Mouse (Mus musculus) midbrain, embryonic 16.5 days (tissue): Measurements from ENCODE around the gene Klf13. TPM values are rescaled to one million over a fixed set of nuclear protein-coding genes. Genes with fewer than 3 reads are reported as not detected.

Experiments
- ATAC-seq: fragments of 200-750 bp; cut with Nextera tagmentation; 2 replicates; pipeline ENCODE4 v1.8.0; 2017; ENCODE audit warnings: moderate TSS enrichment
- H3K27ac ChIP-seq: fragments of 300-500 bp; sonication (generic); 2 replicates; pipeline ENCODE4 v1.5.1; 2014; ENCODE audit warnings: mild to moderate bottlenecking, low read length, mixed read lengths
- H3K27me3 ChIP-seq: fragments of 300-500 bp; sonication (generic); 2 replicates; pipeline ENCODE4 v1.6.1; 2014; ENCODE audit warnings: low read depth, low read length, mixed read lengths; ENCODE audit not compliant: control insufficient read depth, insufficient read depth
- H3K36me3 ChIP-seq: fragments of 300-500 bp; sonication (generic); 2 replicates; pipeline ENCODE4 v1.6.1; 2014; ENCODE audit warnings: mild to moderate bottlenecking, low read length, moderate library complexity, mixed read lengths; ENCODE audit not compliant: control insufficient read depth, insufficient read depth
- H3K4me1 ChIP-seq: fragments of 300-500 bp; sonication (generic); 2 replicates; pipeline ENCODE4 v1.6.1; 2014; ENCODE audit warnings: mild to moderate bottlenecking, low read length, mixed read lengths; ENCODE audit not compliant: control insufficient read depth, insufficient read depth
- H3K4me2 ChIP-seq: fragments of 300-500 bp; sonication (generic); 2 replicates; pipeline ENCODE4 v1.6.1; 2014; ENCODE audit warnings: mild to moderate bottlenecking, low read length, mixed read lengths
- H3K4me3 ChIP-seq: fragments of 300-500 bp; sonication (generic); 2 replicates; pipeline ENCODE4 v1.5.1; 2014; ENCODE audit warnings: low read depth, mild to moderate bottlenecking, low read length, moderate library complexity, mixed read lengths
- H3K9ac ChIP-seq: fragments of 300-500 bp; sonication (generic); 2 replicates; pipeline ENCODE4 v1.6.1; 2014; ENCODE audit warnings: low read depth, low read length, mixed read lengths
- H3K9me3 ChIP-seq: fragments of 300-500 bp; sonication (generic); replicated peaks from 2 replicates; pipeline ENCODE4 v1.6.1; 2014; ENCODE audit warnings: mild to moderate bottlenecking, low read length, mixed read lengths; ENCODE audit not compliant: control insufficient read depth, poor library complexity, severe bottlenecking
- WGBS: fragments of 180-500 bp; shearing (Covaris S2); extraction: QIAGEN DNeasy Blood & Tissue Kit; methylation state at CpG from one replicate; pipeline ENCODE4 v1.1.7; 2014; 5-methylcytosine and 5-hydroxymethylcytosine counted together
- polyA plus RNA-seq: library from polyadenylated mRNA; unstranded; fragments of >200 nt; fragmentation: Nextera tagmentation; extraction: Ambion mirVana; gene quantifications from 2 replicates; pipeline ENCODE4 v1.2.1, GENCODE M21; 2015

Gene Klf13
- polyA plus RNA-seq, 1 experiment from 2014 or later: 21.6 TPM

DNA sequence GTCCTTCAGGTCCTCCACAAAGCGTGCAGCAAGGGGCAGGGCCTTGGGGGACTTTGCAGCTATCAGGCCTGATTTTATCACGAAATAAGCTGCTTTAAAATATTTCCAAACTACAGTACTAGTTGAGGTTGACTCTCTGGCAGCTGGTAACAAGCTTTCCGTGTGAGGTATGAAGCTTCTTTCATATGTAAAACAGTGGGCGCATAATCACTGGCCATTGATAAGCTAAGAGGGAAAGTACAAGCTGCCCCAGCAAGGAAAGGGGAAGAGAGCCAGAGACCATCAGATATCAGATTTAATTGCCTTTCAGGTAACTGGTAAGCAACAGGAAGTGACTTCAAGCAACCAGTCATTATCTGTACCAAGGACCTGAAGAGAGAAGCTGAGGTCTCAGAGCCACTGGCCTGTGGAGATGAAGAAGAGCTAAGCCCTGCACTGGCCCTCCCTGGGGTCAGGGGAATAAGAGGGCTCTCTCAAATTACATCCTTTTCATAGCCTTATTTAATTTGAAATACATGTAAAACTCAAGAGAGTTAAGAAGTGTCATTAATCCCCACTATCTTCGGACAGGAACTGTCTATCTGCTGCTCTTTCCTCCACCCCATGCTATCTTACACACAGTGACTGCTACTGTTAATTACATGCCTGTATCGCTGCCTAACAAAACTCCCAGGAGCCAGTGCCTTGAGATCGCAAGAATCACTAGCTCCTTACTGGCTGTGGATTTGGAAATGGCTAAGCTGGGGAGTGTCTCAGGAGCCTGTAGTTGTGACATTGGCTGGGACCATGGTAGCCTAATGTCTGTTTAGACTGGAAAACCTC, 13.6 kb upstream of the Klf13 start:
- Histone ChIP-seq H3K27me3 (no peaks in the 10 kb centered on the region), H3K4me3 (no peak overlapping the region), H3K4me1 (peaks cover 8% of the 10 kb centered on the region; the same call in 1 of the 2 replicates), H3K9me3 (no peaks in the 10 kb centered on the region), H3K4me2 (no peak overlapping the region), H3K36me3 (no peaks in the 10 kb centered on the region), H3K9ac (no peak overlapping the region), H3K27ac (no peak overlapping the region)
- ATAC-seq: no peak
- WGBS: 32% methylated on average over 7 of the region's 7 CpGs

DNA sequence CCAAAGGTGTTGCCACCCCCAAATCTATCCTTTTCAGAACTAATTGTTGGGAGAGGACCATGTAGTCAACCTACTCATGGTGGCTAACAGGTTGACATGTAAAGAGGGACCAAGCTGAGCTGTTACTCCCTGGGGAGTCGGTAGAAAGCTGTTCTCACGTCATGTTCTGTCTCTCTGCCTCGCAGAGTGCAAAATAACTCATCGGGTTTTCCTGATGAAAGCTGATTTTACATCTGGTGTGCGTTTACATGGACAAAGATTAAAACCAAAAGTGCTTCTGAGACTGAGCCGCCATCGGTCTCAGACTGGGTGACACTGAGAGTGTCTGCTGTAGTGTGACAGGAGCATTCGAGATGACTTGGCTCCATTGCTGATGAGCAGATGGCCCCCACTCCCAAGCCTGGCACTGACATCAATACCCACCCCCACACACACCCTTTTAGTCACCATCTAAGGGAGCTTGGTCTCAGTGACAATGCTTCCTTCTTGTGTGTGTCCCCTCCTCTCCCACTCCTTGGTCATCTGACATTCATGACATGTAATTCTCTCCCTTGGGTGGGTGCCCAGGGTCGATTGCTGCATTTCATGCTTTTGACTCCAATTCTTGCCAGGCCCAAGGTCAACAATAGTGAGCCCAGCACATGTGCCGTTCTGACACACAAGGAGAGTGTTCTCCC, 12.4 kb upstream of the Klf13 start:
- no peaks in the 10 kb centered on the region for H3K9me3 ChIP-seq
- H3K36me3 ChIP-seq: no peaks in the 10 kb centered on the region
- no peak overlapping the region for H3K9ac ChIP-seq
- no peak overlapping the region for H3K4me2 ChIP-seq
- no peaks in the 10 kb centered on the region for H3K27me3 ChIP-seq
- WGBS: 77% methylated on average over 10 of the region's 10 CpGs
- peak; percentile 57; the same call in 1 of the 2 replicates for ATAC-seq
- H3K4me1 ChIP-seq: peaks cover 3% of the 10 kb centered on the region; the same call in 1 of the 2 replicates
- no peak overlapping the region for H3K27ac ChIP-seq
- no peak overlapping the region for H3K4me3 ChIP-seq

DNA sequence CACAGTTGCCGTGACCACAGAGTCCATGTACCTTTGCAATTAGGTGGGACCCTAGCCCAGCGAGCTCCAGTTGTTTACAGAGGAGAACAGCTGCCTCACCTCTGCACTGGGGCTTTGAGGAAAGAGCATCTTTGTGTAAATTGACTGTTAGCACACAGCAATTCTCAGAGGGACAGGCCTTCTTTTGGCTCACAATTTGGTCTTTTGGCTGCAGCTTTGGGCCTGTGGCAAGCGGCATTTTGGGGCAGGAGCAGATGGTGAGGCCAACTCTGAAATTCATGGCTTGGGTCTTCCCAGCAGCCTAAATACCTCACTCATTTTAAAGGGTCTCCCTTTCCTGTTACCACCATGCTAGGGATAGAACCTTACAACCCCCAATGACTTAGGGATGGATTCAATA, 10.5 kb upstream of the Klf13 start:
- 85% methylated on average over 3 of the region's 3 CpGs for WGBS
- no peak overlapping the region for H3K4me3 ChIP-seq
- no peak for ATAC-seq
- no peak overlapping the region for H3K4me2 ChIP-seq
- no peak overlapping the region for H3K9ac ChIP-seq
- no peak overlapping the region for H3K27ac ChIP-seq
- H3K36me3 ChIP-seq: no peaks in the 10 kb centered on the region
- H3K9me3 ChIP-seq: no peaks in the 10 kb centered on the region
- H3K27me3 ChIP-seq: no peaks in the 10 kb centered on the region
- peaks cover 3% of the 10 kb centered on the region; the same call in 1 of the 2 replicates for H3K4me1 ChIP-seq

DNA sequence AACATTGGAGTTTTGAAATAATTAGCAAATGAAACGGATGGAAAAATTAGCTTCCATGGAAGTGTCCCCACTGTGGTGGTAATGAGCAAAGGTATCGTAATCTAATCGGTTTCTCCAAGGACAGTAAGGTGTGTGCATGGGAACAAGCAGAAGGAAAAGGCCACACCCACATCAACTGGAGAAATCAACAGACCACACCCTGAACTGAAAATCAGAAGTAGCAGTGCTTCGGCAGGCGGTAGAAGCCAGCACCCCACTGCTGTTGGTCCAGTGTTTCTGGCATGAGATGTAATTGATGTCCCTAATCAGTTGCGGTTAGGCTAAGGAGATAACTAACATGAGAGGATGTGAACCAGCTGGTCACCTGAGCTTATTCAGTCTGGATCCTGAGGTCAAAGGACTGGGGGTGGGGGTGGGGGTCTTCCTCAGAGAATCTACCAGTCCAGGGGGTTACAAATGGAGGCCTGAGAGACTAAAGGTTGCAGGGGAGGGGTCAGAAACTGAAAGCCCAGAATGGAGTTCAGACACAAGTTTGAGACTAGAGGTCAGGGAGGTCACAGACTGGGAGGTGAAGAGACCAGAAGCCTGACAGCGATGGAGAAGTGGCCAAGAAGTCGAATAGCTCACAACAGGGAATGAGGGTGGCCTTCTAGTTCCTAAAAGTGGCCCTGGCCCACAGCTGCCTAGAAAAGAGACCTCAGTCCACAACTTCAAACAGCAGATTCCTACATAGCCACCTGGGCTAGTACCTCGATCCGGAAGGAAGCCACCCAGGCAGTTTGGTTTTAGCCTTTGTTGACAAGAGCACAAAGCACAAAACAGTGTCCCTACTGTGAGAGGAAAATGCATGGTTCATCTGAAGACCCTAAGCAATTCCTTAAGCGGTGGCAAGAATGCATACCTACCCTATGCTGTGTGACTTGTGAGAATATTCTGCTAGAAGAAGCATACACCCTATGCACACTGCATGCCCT, 9.1 kb upstream of the Klf13 start:
- Histone ChIP-seq H3K4me3 (no peak overlapping the region), H3K4me2 (no peak overlapping the region), H3K4me1 (peaks cover 3% of the 10 kb centered on the region; the same call in 1 of the 2 replicates), H3K27me3 (no peaks in the 10 kb centered on the region), H3K27ac (no peak overlapping the region), H3K9me3 (no peaks in the 10 kb centered on the region), H3K9ac (no peak overlapping the region), H3K36me3 (no peaks in the 10 kb centered on the region)
- 48% methylated on average over 11 of the region's 11 CpGs for WGBS
- ATAC-seq: no peak

DNA sequence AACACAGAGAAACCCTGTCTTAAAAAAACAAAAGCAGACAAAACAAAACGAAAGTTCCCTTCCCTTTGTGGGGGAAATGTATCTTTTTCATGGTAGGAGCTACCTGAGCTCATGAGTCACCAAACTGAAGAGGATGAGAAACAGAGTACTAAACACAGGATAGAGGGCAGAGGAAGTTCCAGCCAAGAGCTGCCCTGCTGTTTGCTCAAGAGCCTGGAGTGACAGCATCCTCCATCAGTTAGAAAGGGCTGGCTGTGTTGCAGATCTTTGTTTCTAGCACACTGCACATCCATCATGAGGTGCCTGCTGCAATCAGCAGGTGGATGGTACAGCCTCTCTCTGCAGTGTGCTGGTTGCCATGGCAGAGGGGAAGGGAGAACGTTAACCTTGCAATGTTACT, 5.2 kb upstream of the Klf13 start:
- no peak overlapping the region for H3K4me2 ChIP-seq
- H3K27ac ChIP-seq: no peak overlapping the region
- peaks cover 6% of the 10 kb centered on the region; the same call in 1 of the 2 replicates for H3K4me1 ChIP-seq
- H3K9me3 ChIP-seq: no peaks in the 10 kb centered on the region
- no peaks in the 10 kb centered on the region for H3K27me3 ChIP-seq
- H3K36me3 ChIP-seq: no peaks in the 10 kb centered on the region
- no peak overlapping the region for H3K4me3 ChIP-seq
- no peak overlapping the region for H3K9ac ChIP-seq
- no peak for ATAC-seq
- WGBS: 53% methylated on average over 2 of the region's 2 CpGs

DNA sequence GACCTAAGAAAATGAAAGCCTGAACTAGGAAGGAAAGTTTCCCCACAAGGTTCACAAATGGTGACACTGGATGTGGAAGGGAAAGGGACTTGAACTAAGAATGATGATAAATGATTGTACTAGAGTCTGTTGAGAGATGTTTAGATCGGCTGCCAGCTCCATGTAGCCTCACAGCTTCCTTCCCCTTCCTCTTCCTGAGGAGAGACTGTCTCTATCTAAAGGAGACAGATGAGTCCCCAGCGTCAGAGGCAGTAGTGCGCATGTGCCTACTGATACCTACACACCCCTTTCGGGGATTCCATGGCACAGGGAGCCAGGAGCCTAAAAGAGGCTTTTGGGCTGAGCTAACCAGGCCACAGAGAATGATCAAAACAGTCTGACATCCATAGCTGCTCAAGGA, 2.8 kb upstream of the Klf13 start:
- no peak overlapping the region for H3K4me3 ChIP-seq
- no peaks in the 10 kb centered on the region for H3K9me3 ChIP-seq
- no peak overlapping the region for H3K9ac ChIP-seq
- no peaks in the 10 kb centered on the region for H3K27me3 ChIP-seq
- no peak overlapping the region for H3K4me2 ChIP-seq
- 86% methylated on average over 4 of the region's 4 CpGs for WGBS
- H3K27ac ChIP-seq: no peak overlapping the region
- ATAC-seq: no peak
- peaks cover 6% of the 10 kb centered on the region; the same call in 1 of the 2 replicates for H3K4me1 ChIP-seq
- no peaks in the 10 kb centered on the region for H3K36me3 ChIP-seq

DNA sequence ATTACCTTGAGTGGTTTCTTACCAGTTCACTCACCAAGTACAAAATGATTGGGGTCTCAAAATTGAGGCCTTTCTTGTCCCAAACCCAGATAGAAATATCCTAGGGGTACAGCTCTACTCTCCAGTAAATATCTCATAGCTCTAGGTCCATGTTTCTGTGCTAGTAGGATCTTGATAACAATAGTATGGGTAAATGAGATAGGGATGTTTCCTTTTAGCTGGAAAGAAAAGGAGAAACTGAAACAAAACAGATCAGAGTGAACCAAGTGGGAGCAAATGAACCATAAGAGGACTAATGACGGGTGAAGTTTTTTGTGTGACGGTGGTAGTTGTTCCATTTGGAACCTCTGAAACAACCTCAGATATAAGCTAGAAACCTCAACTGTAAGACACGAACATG, 2.3 kb upstream of the Klf13 start:
- H3K27me3 ChIP-seq: no peaks in the 10 kb centered on the region
- H3K4me2 ChIP-seq: no peak overlapping the region
- 91% methylated on average over 3 of the region's 3 CpGs for WGBS

DNA sequence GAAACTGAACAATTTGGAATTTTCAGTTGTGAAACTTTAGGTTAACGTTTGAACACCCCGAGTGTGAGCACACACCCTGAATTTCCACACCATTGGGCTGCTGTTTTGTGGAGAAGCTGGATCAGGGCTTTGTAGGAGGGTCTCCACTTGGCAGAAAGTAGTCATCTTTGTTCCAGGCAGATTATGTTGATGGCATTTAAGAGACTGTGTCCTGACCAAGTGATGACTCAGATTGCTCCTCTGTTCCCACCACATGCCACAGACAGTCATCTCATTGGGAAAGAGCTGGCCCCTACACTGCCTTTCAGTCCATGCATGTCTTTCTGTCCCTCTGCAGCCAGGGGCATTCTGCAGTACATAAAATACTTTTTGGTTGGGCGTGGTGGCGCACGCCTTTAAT, 1.6 kb upstream of the Klf13 start:
- Histone ChIP-seq H3K27me3 (no peaks in the 10 kb centered on the region), H3K4me2 (no peak overlapping the region)
- WGBS: 90% methylated on average over 5 of the region's 5 CpGs

More for the DNA sequence above, 2.3 kb upstream of the Klf13 start:
- no peaks in the 10 kb centered on the region for H3K36me3 ChIP-seq
- no peak overlapping the region for H3K9ac ChIP-seq
- ATAC-seq: no peak
- peaks cover 8% of the 10 kb centered on the region; the same call in 1 of the 2 replicates for H3K4me1 ChIP-seq
- no peak overlapping the region for H3K4me3 ChIP-seq
- no peak overlapping the region for H3K27ac ChIP-seq
- H3K9me3 ChIP-seq: no peaks in the 10 kb centered on the region

More for the DNA sequence above, 1.6 kb upstream of the Klf13 start:
- Histone ChIP-seq H3K9me3 (no peaks in the 10 kb centered on the region), H3K4me3 (no peak overlapping the region), H3K4me1 (peaks cover 13% of the 10 kb centered on the region), H3K9ac (no peak overlapping the region), H3K27ac (no peak overlapping the region), H3K36me3 (no peaks in the 10 kb centered on the region)
- ATAC-seq: no peak
